Mouse (Mus musculus) intestine, embryonic 14.5 days (tissue): Measurements from ENCODE around the gene Atoh7. TPM values are rescaled to one million over a fixed set of nuclear protein-coding genes. Genes with fewer than 3 reads are reported as not detected.
"Not testable (repeated sequence)": the region's sequence is repeated elsewhere in the genome, so short reads cannot be mapped to it uniquely, and the experiment has no call there.

ENCODE experiments used
- ATAC-seq: fragments of 200-750 bp; cut with Nextera tagmentation; replicated peaks from 2 replicates; pipeline ENCODE4 v1.8.0; 2017; ENCODE audit warnings: low read depth, moderate number of reproducible peaks, moderate TSS enrichment, moderate library complexity; ENCODE audit not compliant: low FRiP score, low TSS enrichment
- DNase-seq: peaks from one replicate; pipeline ENCODE4 v3.0.0-alpha.2; 2018; ENCODE audit warnings: low spot score
- H3K27ac ChIP-seq: fragments of 300-500 bp; sonication (generic); 2 replicates; pipeline ENCODE4 v1.5.1; 2014; ENCODE audit warnings: low read depth, mild to moderate bottlenecking, control low read depth
- H3K27me3 ChIP-seq: fragments of 300-500 bp; sonication (generic); replicated peaks from 2 replicates; pipeline ENCODE4 v1.6.1; 2014; ENCODE audit warnings: low read length, control low read depth; ENCODE audit not compliant: control insufficient read depth, insufficient read depth
- H3K36me3 ChIP-seq: fragments of 300-500 bp; sonication (generic); 2 replicates; pipeline ENCODE4 v1.6.1; 2014; ENCODE audit warnings: low read length, control low read depth; ENCODE audit not compliant: control insufficient read depth, insufficient read depth
- H3K4me1 ChIP-seq: fragments of 300-500 bp; sonication (generic); replicated peaks from 2 replicates; pipeline ENCODE4 v1.6.1; 2014; ENCODE audit warnings: low read length, control low read depth, mixed read lengths; ENCODE audit not compliant: control insufficient read depth, insufficient read depth
- H3K4me2 ChIP-seq: fragments of 300-500 bp; sonication (generic); 2 replicates; pipeline ENCODE4 v1.6.1; 2014; ENCODE audit warnings: low read length
- H3K4me3 ChIP-seq: fragments of 300-500 bp; sonication (generic); 2 replicates; pipeline ENCODE4 v1.5.1; 2014; ENCODE audit warnings: low read depth, low read length, control low read depth, mixed read lengths
- H3K9ac ChIP-seq: fragments of 300-500 bp; sonication (generic); 2 replicates; pipeline ENCODE4 v1.6.1; 2014; ENCODE audit warnings: mild to moderate bottlenecking, low read length
- H3K9me3 ChIP-seq: fragments of 300-500 bp; sonication (generic); 2 replicates; pipeline ENCODE4 v1.6.1; 2016; ENCODE audit warnings: low read length, control low read depth; ENCODE audit not compliant: control insufficient read depth
- WGBS: fragments of 180-500 bp; shearing (Covaris S2); extraction: QIAGEN DNeasy Blood & Tissue Kit; methylation state at CpG from one replicate; pipeline ENCODE4 v1.1.7; 2014; 5-methylcytosine and 5-hydroxymethylcytosine counted together
- polyA plus RNA-seq: library from polyadenylated mRNA; unstranded; fragments of >200 nt; fragmentation: Nextera tagmentation; extraction: Ambion mirVana; gene quantifications from 2 replicates; pipeline ENCODE4 v1.2.1, GENCODE M21; 2014

Atoh7 gene
- 0.11 TPM in 1 of 2 replicates, not detected in the other for polyA plus RNA-seq

GRCm38 (mm10) chr10:63099521-63099920, at the start of gene Atoh7:
Atoh7 (plus strand) TSS chr10:63099651.
- 3% methylated on average over 16 of the region's 16 CpGs for WGBS
- no peak within 1 kb of the TSS for H3K27ac ChIP-seq
- peak within 1 kb of the TSS; percentile 47 for H3K9ac ChIP-seq
- peak within 1 kb of the TSS; percentile 91 for H3K4me2 ChIP-seq
- DNase-seq, result no peak
- peak within 1 kb of the TSS; percentile 55 for H3K4me3 ChIP-seq
- no peak for ATAC-seq
- H3K27me3 ChIP-seq, result peaks cover 41% of the 10 kb centered on the region
- 0 out of 2 replicates have a peak, but pooled peaks cover 3% of the 10 kb centered on the region for H3K9me3 ChIP-seq
- no peaks in the 10 kb centered on the region for H3K36me3 ChIP-seq
- peaks cover 4% of the 10 kb centered on the region; the same call in 1 of the 2 replicates for H3K4me1 ChIP-seq

- Histone ChIP-seq H3K4me3 (no peak overlapping the region), H3K36me3 (no peaks in the 10 kb centered on the region), H3K4me1 (no peaks in the 10 kb centered on the region), H3K9ac (no peak overlapping the region), H3K4me2 (no peak overlapping the region), H3K27ac (no peak overlapping the region), H3K9me3 (no peaks in the 10 kb centered on the region), H3K27me3 (no peaks in the 10 kb centered on the region)
- DNase-seq (no peak), ATAC-seq (no peak)
- 66% methylated on average over 7 of the region's 7 CpGs for WGBS
These were observed 48.2 kb upstream of the Atoh7 start for GRCm38 (mm10) chr10:63051267-63051666.

- Histone ChIP-seq H3K36me3 (no peaks in the 10 kb centered on the region), H3K27ac (no peak overlapping the region), H3K9me3 (no peaks in the 10 kb centered on the region), H3K9ac (no peak overlapping the region), H3K4me1 (no peaks in the 10 kb centered on the region), H3K27me3 (no peaks in the 10 kb centered on the region), H3K4me3 (no peak overlapping the region), H3K4me2 (no peak overlapping the region)
- no peak for DNase-seq
- WGBS, result 76% methylated on average over 6 of the region's 6 CpGs
- no peak for ATAC-seq
These were observed 47.4 kb upstream of the Atoh7 start for GRCm38 (mm10) chr10:63052011-63052410.

- Histone ChIP-seq H3K36me3 (no peaks in the 10 kb centered on the region), H3K4me1 (no peaks in the 10 kb centered on the region), H3K4me2 (no peak overlapping the region), H3K27ac (no peak overlapping the region), H3K4me3 (no peak overlapping the region), H3K9ac (no peak overlapping the region), H3K9me3 (no peaks in the 10 kb centered on the region), H3K27me3 (no peaks in the 10 kb centered on the region)
- ATAC-seq, result no peak
- DNase-seq, result no peak
- 55% methylated on average over 6 of the region's 6 CpGs for WGBS
These were observed 46.4 kb upstream of the Atoh7 start for GRCm38 (mm10) chr10:63053007-63053406.

GRCm38 (mm10) chr10:63054071-63054470, 45.4 kb upstream of the Atoh7 start:
- not testable (repeated sequence) for H3K27me3 ChIP-seq, H3K36me3 ChIP-seq, H3K4me3 ChIP-seq, ATAC-seq, H3K9me3 ChIP-seq, H3K27ac ChIP-seq, H3K9ac ChIP-seq, H3K4me1 ChIP-seq, DNase-seq, H3K4me2 ChIP-seq
- 88% methylated on average over 6 of the region's 6 CpGs for WGBS

GRCm38 (mm10) chr10:63054586-63054985, 44.9 kb upstream of the Atoh7 start:
- no peaks in the 10 kb centered on the region for H3K4me1 ChIP-seq
- DNase-seq (no peak), ATAC-seq (no peak)
- 76% methylated on average over 2 of the region's 2 CpGs for WGBS
- H3K9me3 ChIP-seq, result no peaks in the 10 kb centered on the region
- H3K4me3 ChIP-seq, result no peak overlapping the region
- no peak overlapping the region for H3K9ac ChIP-seq
- H3K4me2 ChIP-seq, result no peak overlapping the region
- H3K27me3 ChIP-seq, result no peaks in the 10 kb centered on the region
- no peak overlapping the region for H3K27ac ChIP-seq
- no peaks in the 10 kb centered on the region for H3K36me3 ChIP-seq

GRCm38 (mm10) chr10:63056966-63057750, 42.3 kb upstream of the Atoh7 start:
- H3K27ac ChIP-seq, result no peak overlapping the region

GRCm38 (mm10) chr10:63059862-63060261, 39.6 kb upstream of the Atoh7 start, which contains the start of gene Pbld1:
Pbld1 (plus strand) TSS chr10:63060162.
- no peak for DNase-seq
- Histone ChIP-seq H3K4me2 (no peak within 1 kb of the TSS), H3K9ac (no peak within 1 kb of the TSS), H3K36me3 (no peaks in the 10 kb centered on the region), H3K9me3 (no peaks in the 10 kb centered on the region), H3K27me3 (no peaks in the 10 kb centered on the region), H3K4me3 (no peak within 1 kb of the TSS), H3K4me1 (no peaks in the 10 kb centered on the region), H3K27ac (no peak within 1 kb of the TSS)
- ATAC-seq, result no peak
- WGBS, result 92% methylated on average over 2 of the region's 2 CpGs

More at GRCm38 (mm10) chr10:63056966-63057750, 42.3 kb upstream of the Atoh7 start:
- DNase-seq (peak; percentile 53), ATAC-seq (peak; percentile 43)
- Histone ChIP-seq H3K9ac (no peak overlapping the region), H3K9me3 (no peaks in the 10 kb centered on the region), H3K36me3 (no peaks in the 10 kb centered on the region), H3K4me2 (no peak overlapping the region), H3K4me1 (no peaks in the 10 kb centered on the region), H3K27me3 (no peaks in the 10 kb centered on the region), H3K4me3 (no peak overlapping the region)
- WGBS, result 27% methylated on average over 24 of the region's 24 CpGs

GRCm38 (mm10) chr10:63060406-63060805, 39.0 kb upstream of the Atoh7 start:
- Histone ChIP-seq H3K9ac (no peak overlapping the region), H3K4me3 (no peak overlapping the region), H3K27ac (no peak overlapping the region), H3K27me3 (no peaks in the 10 kb centered on the region), H3K4me2 (no peak overlapping the region), H3K36me3 (no peaks in the 10 kb centered on the region), H3K9me3 (no peaks in the 10 kb centered on the region), H3K4me1 (no peaks in the 10 kb centered on the region)
- ATAC-seq, result no peak
- DNase-seq, result no peak
- 55% methylated on average over 11 of the region's 11 CpGs for WGBS
